Mouse (Mus musculus): ENCODE results near the gene Peak1.

- TF ChIP-seq EP300 (IDR thresholded peaks at IDR 0.05; ENCODE audit: insufficient read depth, low read depth, low read length), result no peak
- TF ChIP-seq POLR2A (IDR thresholded peaks at IDR 0.05; ENCODE audit: insufficient read depth, low read depth, low read length), result no peak
- TF ChIP-seq CTCF (IDR thresholded peaks at IDR 0.05), result no peak
Measured at GRCm38 (mm10) chr9:56453038-56453815, 35.4 kb upstream of the Peak1 start.
